Mouse (Mus musculus) embryonic facial prominence, embryonic 11.5 days (tissue): Measurements from ENCODE around the gene Rnf26. TPM values are rescaled to one million over a fixed set of nuclear protein-coding genes. Genes with fewer than 3 reads are reported as not detected.

Source experiments
- ATAC-seq: fragments of 200-750 bp; cut with Nextera tagmentation; replicated peaks from 2 replicates; pipeline ENCODE4 v1.8.0; 2017; ENCODE audit warnings: low read depth; ENCODE audit not compliant: insufficient number of reproducible peaks, low FRiP score, low TSS enrichment
- DNase-seq: peaks from one replicate; pipeline ENCODE4 v3.0.0-alpha.2; 2015; ENCODE audit warnings: low spot score
- H3K27ac ChIP-seq: fragments of 300-500 bp; sonication (generic); replicated peaks from 2 replicates; pipeline ENCODE4 v1.5.1; 2014; ENCODE audit warnings: mild to moderate bottlenecking, low read depth, low read length, control low read depth
- H3K27me3 ChIP-seq: fragments of 300-500 bp; sonication (generic); 2 replicates; pipeline ENCODE4 v1.6.1; 2014; ENCODE audit warnings: mild to moderate bottlenecking, low read length, moderate library complexity, mixed read lengths; ENCODE audit not compliant: control insufficient read depth, insufficient read depth
- H3K36me3 ChIP-seq: fragments of 300-500 bp; sonication (generic); replicated peaks from 2 replicates; pipeline ENCODE4 v1.6.1; 2014; ENCODE audit warnings: low read depth, mild to moderate bottlenecking, low read length, moderate library complexity, mixed read lengths; ENCODE audit not compliant: control insufficient read depth, insufficient read depth
- H3K4me1 ChIP-seq: fragments of 300-500 bp; sonication (generic); 2 replicates; pipeline ENCODE4 v1.6.1; 2014; ENCODE audit warnings: low read length, mixed read lengths; ENCODE audit not compliant: control insufficient read depth, insufficient read depth
- H3K4me2 ChIP-seq: fragments of 300-500 bp; sonication (generic); 2 replicates; pipeline ENCODE4 v1.6.1; 2014; ENCODE audit warnings: low read depth, mild to moderate bottlenecking, control low read depth, low read length, moderate library complexity
- H3K4me3 ChIP-seq: fragments of 300-500 bp; sonication (generic); 2 replicates; pipeline ENCODE4 v1.5.1; 2014; ENCODE audit warnings: low read depth, low read length, control low read depth
- H3K9ac ChIP-seq: fragments of 300-500 bp; sonication (generic); replicated peaks from 2 replicates; pipeline ENCODE4 v1.6.1; 2014; ENCODE audit warnings: mild to moderate bottlenecking, control low read depth, low read length
- H3K9me3 ChIP-seq: fragments of 300-500 bp; sonication (generic); replicated peaks from 2 replicates; pipeline ENCODE4 v1.6.1; 2016; ENCODE audit warnings: mild to moderate bottlenecking, low read length, inconsistent platforms, mixed read lengths; ENCODE audit not compliant: control insufficient read depth
- WGBS: fragments of 180-500 bp; shearing (Covaris S2); extraction: QIAGEN DNeasy Blood & Tissue Kit; methylation state at CpG from one replicate; pipeline ENCODE4 v1.1.7; 2014; 5-methylcytosine and 5-hydroxymethylcytosine counted together
- polyA plus RNA-seq: library from polyadenylated mRNA; unstranded; fragments of >200 nt; fragmentation: Nextera tagmentation; extraction: Ambion mirVana; gene quantifications from 2 replicates; pipeline ENCODE4 v1.2.1, GENCODE M21; 2014

The Rnf26 gene
- polyA plus RNA-seq, 1 experiment from 2014 or later: 59.5 TPM

DNA sequence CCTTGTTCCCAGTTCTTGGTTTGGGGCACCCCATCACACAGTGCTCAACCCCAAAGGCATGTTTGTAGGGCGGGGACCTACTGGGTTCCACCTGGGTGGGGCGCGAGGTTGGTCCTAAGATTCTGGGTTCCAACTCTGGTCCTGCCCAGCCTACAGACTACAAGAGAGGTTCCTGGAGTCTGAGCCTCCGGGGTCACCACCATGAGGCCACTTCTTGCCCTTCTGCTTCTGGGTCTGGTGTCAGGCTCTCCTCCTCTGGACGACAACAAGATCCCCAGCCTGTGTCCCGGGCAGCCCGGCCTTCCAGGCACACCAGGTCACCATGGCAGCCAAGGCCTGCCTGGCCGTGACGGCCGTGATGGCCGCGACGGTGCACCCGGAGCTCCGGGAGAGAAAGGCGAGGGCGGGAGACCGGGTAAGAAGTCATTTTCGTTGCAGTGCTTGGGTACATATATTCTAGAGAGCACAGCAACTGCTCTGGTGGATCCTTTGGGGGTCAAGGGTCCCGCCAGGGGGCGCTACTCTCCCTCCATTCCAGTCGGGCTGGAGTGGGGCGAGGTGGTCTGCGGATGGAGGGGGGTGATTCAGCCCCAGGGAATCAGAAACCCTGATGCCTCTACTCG lies 5.6 kb downstream of the Rnf26 start:
- ATAC-seq: peak; percentile 42; the same call in 1 of the 2 replicates
- no peaks in the 10 kb centered on the region; the same call in 1 of the 2 replicates for H3K36me3 ChIP-seq

GRCm38 (mm10) chr9:44107110-44107509 lies 6.2 kb downstream of the Rnf26 start, which contains the start of gene C1qtnf5:
Gene C1qtnf5, plus strand, starts transcription at chr9:44107245.
- H3K27me3 ChIP-seq: no peaks in the 10 kb centered on the region
- H3K27ac ChIP-seq: no peak within 1 kb of the TSS; the same call in 1 of the 2 replicates
- WGBS: 42% methylated on average over 8 of the region's 8 CpGs
- H3K4me3 ChIP-seq: no peak within 1 kb of the TSS; the same call in 1 of the 2 replicates
- no peaks in the 10 kb centered on the region; the same call in 1 of the 2 replicates for H3K36me3 ChIP-seq
- no peak within 1 kb of the TSS; the same call in 1 of the 2 replicates for H3K9ac ChIP-seq
- H3K9me3 ChIP-seq: no peaks in the 10 kb centered on the region
- H3K4me1 ChIP-seq: peaks cover 19% of the 10 kb centered on the region
- DNase-seq: no peak
- H3K4me2 ChIP-seq: peak within 1 kb of the TSS; percentile 10; the same call in 1 of the 2 replicates
- no peak for ATAC-seq

More for the DNA sequence above, 5.6 kb downstream of the Rnf26 start:
- 36% methylated on average over 25 of the region's 25 CpGs for WGBS
- H3K4me2 ChIP-seq: peak overlapping the region; percentile 10; the same call in 1 of the 2 replicates
- H3K4me3 ChIP-seq: no peak overlapping the region; the same call in 1 of the 2 replicates
- no peaks in the 10 kb centered on the region for H3K9me3 ChIP-seq
- H3K27me3 ChIP-seq: no peaks in the 10 kb centered on the region
- no peak overlapping the region for H3K27ac ChIP-seq
- DNase-seq: peak; percentile 62
- peaks cover 19% of the 10 kb centered on the region for H3K4me1 ChIP-seq
- no peak overlapping the region for H3K9ac ChIP-seq

DNA sequence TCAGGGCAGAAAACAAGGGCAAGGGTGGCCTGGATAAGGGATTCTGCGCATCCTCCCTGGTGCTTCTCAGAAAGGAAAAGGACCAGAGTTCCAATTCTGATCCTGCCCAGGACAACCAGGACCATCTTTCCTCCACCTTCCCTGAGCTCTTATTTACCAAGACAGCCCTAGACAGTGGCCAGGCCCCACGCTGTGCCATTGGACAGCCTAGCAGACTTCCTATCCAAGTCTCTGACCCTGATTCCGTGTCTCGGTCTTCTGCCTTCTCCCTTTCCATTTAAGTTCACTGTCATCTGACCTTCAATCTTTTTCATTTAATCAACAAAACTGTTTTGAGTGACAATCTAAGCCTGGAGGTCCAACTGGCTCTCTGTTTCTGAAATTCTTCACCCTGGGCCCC lies 6.7 kb downstream of the Rnf26 start:
- no peaks in the 10 kb centered on the region; the same call in 1 of the 2 replicates for H3K36me3 ChIP-seq
- H3K4me1 ChIP-seq: peaks cover 19% of the 10 kb centered on the region
- no peak overlapping the region for H3K9ac ChIP-seq
- WGBS: 73% methylated on average over 4 of the region's 4 CpGs
- ATAC-seq (no peak), DNase-seq (no peak)
- H3K27me3 ChIP-seq: no peaks in the 10 kb centered on the region
- H3K4me3 ChIP-seq: no peak overlapping the region
- H3K4me2 ChIP-seq: no peak overlapping the region
- H3K9me3 ChIP-seq: no peaks in the 10 kb centered on the region
- H3K27ac ChIP-seq: no peak overlapping the region; the same call in 1 of the 2 replicates

DNA sequence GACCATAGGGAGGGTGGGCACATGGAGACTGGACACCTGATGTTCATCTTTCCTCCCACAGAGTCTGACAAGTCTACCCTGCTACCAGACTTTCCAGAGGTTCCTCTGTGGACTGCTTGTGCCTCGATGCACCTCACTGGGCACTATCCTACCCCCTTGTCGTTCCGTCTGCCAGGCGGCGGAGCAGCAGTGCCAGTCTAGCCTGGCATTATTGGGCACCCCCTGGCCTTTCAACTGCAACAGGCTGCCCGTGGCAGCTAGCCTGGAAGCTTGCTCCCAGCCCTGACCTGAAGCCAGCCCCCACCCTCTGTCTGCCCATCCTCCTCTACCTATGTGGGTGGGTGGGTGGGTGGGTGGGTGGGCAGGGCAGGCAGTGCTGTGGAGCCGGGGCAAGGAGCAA lies 7.1 kb downstream of the Rnf26 start:
- WGBS: 91% methylated on average over 7 of the region's 7 CpGs
- Histone ChIP-seq H3K36me3 (no peaks in the 10 kb centered on the region; the same call in 1 of the 2 replicates), H3K4me2 (no peak overlapping the region)

GRCm38 (mm10) chr9:44105781-44106180 lies 7.5 kb downstream of the Rnf26 start:
- Histone ChIP-seq H3K36me3 (no peaks in the 10 kb centered on the region; the same call in 1 of the 2 replicates), H3K4me1 (peaks cover 19% of the 10 kb centered on the region)
- 89% methylated on average over 10 of the region's 10 CpGs for WGBS

More for the DNA sequence above, 7.1 kb downstream of the Rnf26 start:
- Histone ChIP-seq H3K27ac (no peak overlapping the region), H3K4me1 (peaks cover 19% of the 10 kb centered on the region), H3K9me3 (no peaks in the 10 kb centered on the region), H3K9ac (no peak overlapping the region), H3K27me3 (no peaks in the 10 kb centered on the region), H3K4me3 (no peak overlapping the region)
- DNase-seq (no peak), ATAC-seq (no peak)

DNA sequence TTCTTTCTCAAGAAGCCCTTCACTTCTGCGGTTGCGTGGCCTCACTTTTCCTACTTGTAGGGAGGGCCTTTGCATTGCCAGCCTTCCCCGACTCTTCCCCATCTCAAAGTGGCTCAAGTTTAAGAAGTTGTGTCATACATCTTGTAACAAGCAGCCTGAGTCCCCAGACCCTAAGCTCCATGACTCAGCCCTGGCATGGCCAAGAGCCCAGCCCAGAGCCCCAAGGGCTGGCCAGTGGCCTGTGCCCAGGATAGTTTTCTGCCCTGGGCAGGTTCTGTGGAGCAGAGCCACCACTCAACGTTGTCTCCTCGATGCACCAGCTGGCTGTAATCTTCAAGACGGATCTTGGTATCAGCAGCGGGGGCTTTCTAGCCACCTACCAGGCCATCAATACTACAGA lies 8.4 kb downstream of the Rnf26 start:
- H3K9ac ChIP-seq: no peak overlapping the region
- no peak overlapping the region for H3K4me2 ChIP-seq
- DNase-seq (no peak), ATAC-seq (no peak)
- no peaks in the 10 kb centered on the region for H3K27me3 ChIP-seq
- H3K9me3 ChIP-seq: no peaks in the 10 kb centered on the region
- no peaks in the 10 kb centered on the region; the same call in 1 of the 2 replicates for H3K36me3 ChIP-seq
- WGBS: 93% methylated on average over 7 of the region's 7 CpGs
- H3K4me3 ChIP-seq: no peak overlapping the region
- H3K4me1 ChIP-seq: peaks cover 14% of the 10 kb centered on the region
- H3K27ac ChIP-seq: no peak overlapping the region

More at GRCm38 (mm10) chr9:44105781-44106180, 7.5 kb downstream of the Rnf26 start:
- H3K9me3 ChIP-seq: no peaks in the 10 kb centered on the region
- H3K4me3 ChIP-seq: no peak overlapping the region
- H3K4me2 ChIP-seq: no peak overlapping the region
- ATAC-seq (no peak), DNase-seq (no peak)
- H3K27ac ChIP-seq: no peak overlapping the region
- no peak overlapping the region for H3K9ac ChIP-seq
- no peaks in the 10 kb centered on the region for H3K27me3 ChIP-seq

- no peak for ATAC-seq
- H3K4me2 ChIP-seq: no peak within 1 kb of the TSS
- H3K9me3 ChIP-seq: no peaks in the 10 kb centered on the region
- H3K4me3 ChIP-seq: no peak within 1 kb of the TSS
- H3K27me3 ChIP-seq: no peaks in the 10 kb centered on the region
- H3K36me3 ChIP-seq: no peaks in the 10 kb centered on the region
- H3K4me1 ChIP-seq: no peaks in the 10 kb centered on the region
- 47% methylated on average over 9 of the region's 9 CpGs for WGBS
- DNase-seq: peak; percentile 31
- H3K27ac ChIP-seq: no peak within 1 kb of the TSS
- H3K9ac ChIP-seq: no peak within 1 kb of the TSS
Measured at GRCm38 (mm10) chr9:44101490-44101889, 11.8 kb downstream of the Rnf26 start, which contains the start of gene Mfrp. Gene Mfrp, plus strand, starts transcription at chr9:44101729.

DNA sequence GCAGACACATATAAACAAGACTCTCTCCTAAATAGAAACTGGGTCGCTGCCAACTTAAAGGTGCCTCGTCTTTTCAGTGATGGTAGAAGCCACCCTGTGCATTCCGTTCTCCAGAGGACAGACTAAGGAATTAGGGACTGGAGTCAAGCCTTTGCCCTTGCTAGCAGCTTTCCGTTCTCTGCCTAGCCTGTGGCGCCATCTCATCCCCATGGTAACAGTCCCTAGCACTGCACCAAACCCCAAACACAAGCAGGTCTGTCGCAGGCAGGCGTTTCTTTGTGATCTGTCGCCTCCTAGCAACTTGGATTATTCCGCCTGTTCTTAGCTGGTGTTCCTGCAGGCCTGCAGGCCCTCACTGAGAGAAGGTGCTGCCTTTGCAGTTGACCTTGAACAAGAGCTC lies 16.8 kb downstream of the Rnf26 start:
- H3K4me1 ChIP-seq: no peaks in the 10 kb centered on the region; the same call in 1 of the 2 replicates
- H3K36me3 ChIP-seq: no peaks in the 10 kb centered on the region; the same call in 1 of the 2 replicates
- WGBS: 28% methylated on average over 9 of the region's 9 CpGs
- no peak for DNase-seq
- H3K27me3 ChIP-seq: no peaks in the 10 kb centered on the region
- no peaks in the 10 kb centered on the region for H3K9me3 ChIP-seq
- no peak overlapping the region for H3K4me2 ChIP-seq
- no peak overlapping the region for H3K4me3 ChIP-seq
- ATAC-seq: no peak
- H3K27ac ChIP-seq: no peak overlapping the region
- H3K9ac ChIP-seq: 0 out of 2 replicates have a peak overlapping the region, but pooled peaks have one; percentile 29
